Mouse (Mus musculus): Measurements from ENCODE around the gene Map3k10. TPM values are rescaled to one million over a fixed set of nuclear protein-coding genes. Genes with fewer than 3 reads are reported as not detected.
A peak's percentile ranks its signal among the peaks of the same experiment; 100 is the strongest.

Map3k10 gene
- polyA plus RNA-seq, 1 experiment = 99.4 TPM

- 34% methylated on average over 10 of the region's 10 CpGs for WGBS
- peak overlapping the region; percentile 98 for H3K27ac ChIP-seq (ENCODE audit: insufficient read depth, low read length)
Observed at GRCm38 (mm10) chr7:27606481-27607254, 67.7 kb downstream of the Map3k10 start.

More at GRCm38 (mm10) chr7:27606481-27607254, 67.7 kb downstream of the Map3k10 start:
- H3K27me3 ChIP-seq (ENCODE audit: control insufficient read depth, insufficient read depth, low read length) = no peaks in the 10 kb centered on the region
- TF ChIP-seq POLR2A (IDR thresholded peaks at IDR 0.05; ENCODE audit: borderline replicate concordance, insufficient read depth, low read length) = no peak
- no peak for TF ChIP-seq CTCF (IDR thresholded peaks at IDR 0.05; ENCODE audit: borderline replicate concordance, insufficient read depth, low read depth, low read length)
- DNase-seq = peak in 1 of 2 experiments; percentile 50
- no peak overlapping the region for H3K4me3 ChIP-seq (replicated peaks; ENCODE audit: insufficient read depth, low read depth, low read length)
- peaks cover 85% of the 10 kb centered on the region for H3K4me1 ChIP-seq (ENCODE audit: control insufficient read depth, insufficient read depth, low read length)

Other genes with a start within 250 kb of the Map3k10 start
- 171 and 177 TPM in 2 replicates for gene Sptbn4, start 226.9 kb downstream of the Map3k10 start, polyA plus RNA-seq (2012; rRNA removed)
- gene Blvrb, start 226.6 kb downstream of the Map3k10 start, polyA plus RNA-seq (2012; rRNA removed) = 24.2 and 25.2 TPM in 2 replicates
- 8.1 and 8.9 TPM in 2 replicates for gene Sertad3, start 200.8 kb downstream of the Map3k10 start, polyA plus RNA-seq (2012; rRNA removed)
- gene Sertad1, start 187.7 kb downstream of the Map3k10 start, polyA plus RNA-seq (2012; rRNA removed) = 17.4 and 17.9 TPM in 2 replicates
- gene Prx, start 175.3 kb downstream of the Map3k10 start, polyA plus RNA-seq (2012; rRNA removed) = 0.34 and 0.43 TPM in 2 replicates
- gene Hipk4, start 151.3 kb downstream of the Map3k10 start, polyA plus RNA-seq (2012; rRNA removed) = 0.20 and 0.21 TPM in 2 replicates
- gene Pld3, start 121.4 kb downstream of the Map3k10 start, polyA plus RNA-seq (2012; rRNA removed) = 220 and 242 TPM in 2 replicates
- 45.7 and 46.2 TPM in 2 replicates for gene 2310022A10Rik, start 121.4 kb downstream of the Map3k10 start, polyA plus RNA-seq (2012; rRNA removed)
- gene Akt2, start 83.0 kb downstream of the Map3k10 start, polyA plus RNA-seq (2012; rRNA removed) = 106 and 119 TPM in 2 replicates
- 62.2 and 67.5 TPM in 2 replicates for gene Ttc9b, start 20.7 kb downstream of the Map3k10 start, polyA plus RNA-seq (2012; rRNA removed)
- 4.3 and 4.6 TPM in 2 replicates for gene Zfp607b, start 14.7 kb upstream of the Map3k10 start, polyA plus RNA-seq (2012; rRNA removed)
- gene Zfp60, start 56.8 kb upstream of the Map3k10 start, polyA plus RNA-seq (2012; rRNA removed) = 15.8 and 16.3 TPM in 2 replicates
- gene Zfp626, start 132.6 kb upstream of the Map3k10 start, polyA plus RNA-seq (2012; rRNA removed) = 3.7 and 3.9 TPM in 2 replicates
- gene Zfp59, start 164.0 kb upstream of the Map3k10 start, polyA plus RNA-seq (2012; rRNA removed) = 4.0 and 4.4 TPM in 2 replicates
- gene Zfp607a, start 182.9 kb upstream of the Map3k10 start, polyA plus RNA-seq (2012; rRNA removed) = 0.62 and 0.70 TPM in 2 replicates

All from cerebellum, adult 2 months (tissue).